Mouse (Mus musculus) right cerebral cortex, postnatal 25 days (tissue): ENCODE measurements around the gene Uspl1.

Experiments
- DNase-seq: peaks from one replicate; pipeline ENCODE4 v3.0.0; 2022

The Uspl1 gene

GRCm38 (mm10) chr5:149261866-149262265, 77.7 kb downstream of the Uspl1 start:
- DNase-seq, result no peak

DNA sequence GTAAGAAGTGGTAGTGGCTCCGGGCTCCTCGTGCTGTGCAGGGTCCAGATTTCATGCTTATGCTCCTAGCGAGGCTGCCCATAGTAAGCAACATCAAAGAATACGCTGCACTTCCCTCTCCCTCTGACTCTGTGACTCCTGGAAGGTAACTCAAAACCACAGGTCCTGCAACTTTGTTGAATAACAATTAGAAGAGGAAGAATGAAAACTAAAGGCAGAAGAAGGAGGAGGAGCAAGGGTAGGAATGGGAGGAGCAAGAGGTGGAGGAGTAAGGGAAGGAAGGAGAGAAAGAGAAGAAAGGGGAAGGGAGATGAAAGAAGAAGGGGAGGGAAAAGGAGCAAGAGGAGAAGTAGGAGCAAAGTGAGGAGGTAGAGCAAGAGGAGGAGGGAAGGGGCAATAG, 80.3 kb downstream of the Uspl1 start, which contains the start of gene Alox5ap:
Gene Alox5ap, plus strand, starts transcription at position 363 of the 400 bp plus-strand sequence.
- no peak for DNase-seq

- no peak for DNase-seq
Observed at GRCm38 (mm10) chr5:149264878-149265279, 80.7 kb downstream of the Uspl1 start.
